Mouse (Mus musculus) heart, adult 11 months (tissue): ENCODE data around the gene Hpn.
A peak's percentile ranks its signal among the peaks of the same experiment; 100 is the strongest.

Source experiments
- DNase-seq: peaks from one replicate; pipeline ENCODE4 v3.0.0; 2022

The Hpn gene

GRCm38 (mm10) chr7:31079670-31080069 lies 35.4 kb downstream of the Hpn start:
- DNase-seq: peak; percentile 88

GRCm38 (mm10) chr7:31077885-31078445 lies 37.1 kb downstream of the Hpn start:
- peak; percentile 93 for DNase-seq

GRCm38 (mm10) chr7:31077470-31077869 lies 37.6 kb downstream of the Hpn start:
- DNase-seq: peak; percentile 90

DNA sequence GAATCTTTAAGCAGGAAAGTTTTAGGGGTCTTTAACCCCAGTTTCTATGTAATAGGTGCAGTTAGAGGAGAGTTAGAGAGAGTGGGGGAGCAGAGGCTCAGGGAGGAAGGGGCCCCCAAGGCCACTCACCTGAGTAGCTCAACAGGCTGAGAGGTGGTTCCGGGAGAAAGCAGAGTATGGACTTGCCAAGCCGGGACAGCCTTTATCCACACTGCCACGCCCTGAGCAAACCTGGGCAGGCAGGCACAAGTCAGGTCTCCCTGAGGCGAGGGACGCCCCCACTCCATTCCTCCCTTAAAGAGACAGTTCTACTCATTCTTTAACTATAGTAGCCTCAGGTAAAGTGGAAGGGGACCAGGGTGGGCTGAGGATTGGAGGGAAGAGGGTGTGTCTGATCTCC lies 38.6 kb downstream of the Hpn start, which contains the start of gene Fxyd3:
Gene Fxyd3, minus strand, starts transcription at position 213 of the 400 bp plus-strand sequence.
- DNase-seq: no peak

- no peak for DNase-seq
Measured at GRCm38 (mm10) chr7:31074713-31075069, 40.4 kb downstream of the Hpn start.

- peak; percentile 95 for DNase-seq
Measured at GRCm38 (mm10) chr7:31074061-31074712, 40.9 kb downstream of the Hpn start.

DNA sequence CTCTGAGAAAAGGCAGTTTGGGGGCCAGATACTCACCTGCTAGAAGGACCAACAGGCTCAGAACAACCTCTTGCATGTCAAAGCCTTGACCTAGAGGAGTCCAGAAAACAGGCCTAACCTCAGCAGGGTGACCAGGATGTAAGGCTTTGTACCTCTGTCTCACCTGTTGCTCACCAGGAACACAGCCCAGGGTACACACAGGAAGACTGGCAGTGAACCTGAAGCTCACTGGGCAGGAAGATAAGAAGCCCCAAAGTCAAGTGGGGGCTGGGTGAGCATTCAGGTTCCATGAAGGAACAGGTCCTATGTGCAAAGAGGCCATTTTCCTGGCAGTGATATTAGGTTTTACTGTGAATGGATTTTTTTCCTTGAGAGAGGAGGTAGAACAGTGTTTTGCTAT lies 41.5 kb downstream of the Hpn start:
- DNase-seq: no peak

DNA sequence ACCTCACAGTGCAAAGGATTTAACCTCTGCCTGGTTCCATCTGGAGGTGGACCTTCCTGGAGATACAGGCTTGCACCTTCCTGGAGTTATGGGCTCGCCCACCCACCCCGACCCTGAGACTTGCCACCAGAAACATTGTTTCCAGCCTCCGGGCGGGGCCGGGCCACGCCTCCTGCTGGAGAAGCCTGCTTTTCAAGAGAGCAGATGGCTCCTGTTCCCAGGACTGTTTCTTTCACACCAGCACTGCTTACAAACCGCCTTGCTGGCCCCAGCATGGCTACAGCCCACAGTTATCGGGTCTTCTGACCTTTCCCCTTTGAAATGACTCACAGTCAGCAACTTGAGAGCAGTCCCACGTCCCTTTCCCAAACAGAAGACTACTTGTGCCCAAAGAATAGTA lies 42.8 kb downstream of the Hpn start:
- DNase-seq: no peak

DNA sequence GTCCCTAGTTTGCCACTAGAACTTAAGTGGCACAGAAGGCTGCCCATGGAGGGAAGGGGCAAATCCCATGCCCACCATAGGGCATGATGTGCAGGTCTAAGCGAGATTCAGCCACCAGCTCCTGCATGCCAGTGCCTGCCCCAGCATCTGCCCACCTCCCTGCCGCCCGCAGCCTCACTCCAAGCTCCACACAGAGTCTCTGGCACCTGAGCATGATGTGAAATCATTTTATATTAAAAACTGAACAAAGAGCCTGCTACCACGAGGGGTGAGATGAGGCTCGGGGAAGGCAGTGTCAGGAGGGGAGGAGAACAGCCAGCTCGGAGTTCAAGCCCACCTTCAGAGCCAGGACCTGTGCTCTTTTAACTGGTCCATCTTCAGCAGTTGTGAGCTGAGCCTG lies 44.8 kb downstream of the Hpn start:
- no peak for DNase-seq

DNA sequence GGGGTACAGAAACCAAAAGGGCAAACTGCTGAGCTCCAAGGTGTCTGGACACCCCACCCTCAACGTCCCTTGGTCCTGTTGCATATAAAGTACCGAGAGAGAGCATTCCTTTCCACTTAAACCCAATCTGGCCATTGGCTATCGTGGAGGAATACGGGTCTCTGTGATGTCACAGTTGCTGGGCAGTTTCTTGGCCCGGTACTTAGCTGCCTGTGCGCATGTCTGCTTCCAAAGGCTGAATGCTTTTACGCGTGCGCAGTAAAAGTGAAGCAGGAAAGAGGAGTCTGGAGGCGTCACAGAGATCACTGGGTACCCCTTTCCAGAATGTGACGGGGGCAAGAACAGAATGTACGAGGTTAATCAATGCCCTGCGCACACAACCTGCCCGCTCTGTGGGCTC lies 45.6 kb downstream of the Hpn start:
- no peak for DNase-seq

DNA sequence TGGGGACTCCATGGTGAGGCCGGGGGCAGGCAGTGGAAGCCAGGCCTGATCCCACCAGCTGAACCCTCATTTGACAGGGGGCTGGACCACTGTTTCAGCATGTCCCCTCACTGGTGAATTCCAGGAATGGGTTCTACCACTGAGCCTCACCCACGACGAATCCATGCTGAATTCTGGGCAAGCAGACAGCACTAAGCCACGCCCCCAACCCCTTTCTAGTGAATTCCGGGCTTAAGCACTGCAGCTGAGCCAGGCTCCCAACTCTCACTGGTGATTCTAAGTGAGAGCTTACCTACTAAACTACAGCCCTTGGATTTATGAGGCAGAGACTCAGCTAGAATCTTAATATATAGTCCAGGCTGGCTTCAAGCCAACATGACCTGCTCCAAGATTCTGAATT lies 47.3 kb downstream of the Hpn start:
- DNase-seq: no peak

DNA sequence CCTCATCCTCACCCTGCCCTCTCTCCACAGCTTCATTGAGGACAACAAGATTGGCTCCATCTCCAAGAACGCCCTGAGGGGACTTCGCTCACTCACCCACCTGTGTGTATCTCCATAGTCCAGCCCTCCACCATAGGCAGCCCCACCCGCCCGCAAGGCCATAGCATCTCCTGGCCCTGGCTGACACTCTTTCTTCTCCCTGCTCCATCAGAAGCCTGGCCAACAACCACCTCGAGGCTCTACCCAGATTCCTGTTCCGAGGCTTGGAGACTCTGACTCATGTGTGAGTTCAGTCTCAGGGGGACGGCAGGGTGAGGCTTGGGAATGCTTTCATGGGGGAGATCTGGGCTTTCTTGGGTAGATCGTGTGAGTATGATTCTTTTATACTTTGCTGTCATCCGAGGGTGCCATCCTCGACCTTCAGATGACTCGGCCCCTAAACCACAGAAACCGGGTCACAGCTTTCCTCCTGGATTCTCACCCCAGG lies 52.0 kb downstream of the Hpn start:
- DNase-seq: peak; percentile 90

DNA sequence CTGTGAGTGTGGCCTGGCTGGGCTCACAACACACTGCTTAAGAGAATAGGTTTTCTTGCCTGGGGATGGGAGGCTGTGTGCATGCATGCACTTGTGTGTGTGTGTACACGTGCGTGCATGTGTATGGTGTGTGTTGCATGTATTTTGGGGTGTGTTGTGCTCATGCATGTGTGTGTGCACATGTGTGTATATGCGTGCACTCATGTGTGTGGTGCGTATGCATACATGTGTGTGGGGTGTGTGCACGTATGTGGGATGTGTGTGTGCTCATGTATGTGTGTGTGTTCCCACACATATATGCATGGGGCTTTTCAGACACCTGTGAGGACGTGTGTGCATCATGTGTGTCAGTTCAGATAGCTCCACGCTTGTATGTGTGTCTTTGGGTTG lies 54.5 kb downstream of the Hpn start:
- DNase-seq: peak; percentile 91

DNA sequence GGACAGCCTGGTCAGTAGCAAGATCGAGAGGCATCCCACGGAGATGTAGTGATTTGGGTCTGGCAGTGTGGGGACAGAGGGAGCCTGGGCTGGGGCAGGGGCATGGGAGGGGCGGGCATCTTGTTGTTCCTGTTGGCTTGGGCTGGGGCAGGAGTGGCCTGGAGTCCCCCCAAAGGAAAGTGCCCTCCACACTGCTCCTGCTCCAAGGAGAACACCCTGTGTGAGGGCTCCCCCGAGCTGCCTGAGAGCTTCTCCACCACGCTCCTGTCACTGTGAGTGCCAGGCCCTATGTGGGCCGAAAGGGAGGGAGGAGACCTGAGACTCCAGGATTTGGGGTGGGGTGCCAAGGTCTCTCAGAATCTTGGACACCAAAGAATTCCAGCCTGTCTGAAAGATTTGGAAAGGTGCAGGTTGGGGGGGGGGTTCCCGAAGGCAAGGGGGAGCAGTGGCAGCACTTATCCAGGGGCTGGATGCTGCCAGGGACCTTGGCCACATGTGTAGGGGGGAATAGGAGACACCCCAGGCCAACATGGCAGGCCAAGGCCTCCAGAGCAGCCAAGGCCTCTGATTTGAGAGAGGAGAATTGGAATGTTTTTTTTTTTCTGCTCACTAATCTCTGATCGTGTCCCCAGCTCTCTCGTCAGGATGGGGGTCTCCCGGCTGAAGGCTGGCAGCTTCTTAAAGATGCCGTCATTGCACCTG lies 55.0 kb downstream of the Hpn start:
- DNase-seq: peak; percentile 94

DNA sequence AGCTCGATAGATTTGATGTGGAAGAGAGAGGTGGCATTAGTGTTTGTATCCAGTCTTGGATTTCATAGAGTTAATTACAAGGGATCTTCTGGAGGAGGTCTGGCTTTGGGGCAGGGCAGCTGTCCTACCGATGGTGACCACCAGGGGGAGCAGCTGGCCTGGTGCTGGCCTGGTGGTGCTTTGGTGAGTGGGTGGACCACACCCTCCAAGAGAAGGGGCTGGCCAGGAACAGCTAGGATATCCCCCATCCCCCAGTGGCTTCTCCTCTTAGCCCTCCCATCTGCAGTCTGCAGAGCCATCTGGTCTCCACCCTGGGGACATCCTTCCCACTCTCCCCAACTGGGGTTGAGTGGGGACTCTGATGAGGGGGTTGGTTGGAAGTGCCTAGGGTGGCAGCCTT lies 56.0 kb downstream of the Hpn start, which contains the start of gene Lgi4:
Gene Lgi4, plus strand, starts transcription at position 235 of the 400 bp plus-strand sequence.
- DNase-seq: peak; percentile 99

DNA sequence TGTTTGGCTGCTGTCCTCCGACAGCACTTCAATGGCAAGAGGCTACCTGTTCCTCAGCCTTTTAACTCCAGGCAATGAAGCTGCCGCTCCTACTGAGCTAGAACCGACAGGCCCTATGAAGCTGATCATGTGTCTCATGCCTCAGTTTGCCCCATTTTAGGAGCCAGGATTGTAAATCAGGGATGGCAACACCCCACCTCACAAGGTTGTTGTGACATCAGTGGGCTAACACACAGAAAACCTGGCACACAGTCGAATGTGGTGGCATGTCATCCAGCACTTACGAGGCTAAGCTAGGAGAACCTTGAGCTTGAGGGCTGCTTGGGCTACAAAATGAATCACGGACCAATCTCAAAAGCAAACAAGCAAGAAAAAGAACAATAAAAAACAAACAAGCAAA lies 56.9 kb downstream of the Hpn start:
- DNase-seq: no peak

DNA sequence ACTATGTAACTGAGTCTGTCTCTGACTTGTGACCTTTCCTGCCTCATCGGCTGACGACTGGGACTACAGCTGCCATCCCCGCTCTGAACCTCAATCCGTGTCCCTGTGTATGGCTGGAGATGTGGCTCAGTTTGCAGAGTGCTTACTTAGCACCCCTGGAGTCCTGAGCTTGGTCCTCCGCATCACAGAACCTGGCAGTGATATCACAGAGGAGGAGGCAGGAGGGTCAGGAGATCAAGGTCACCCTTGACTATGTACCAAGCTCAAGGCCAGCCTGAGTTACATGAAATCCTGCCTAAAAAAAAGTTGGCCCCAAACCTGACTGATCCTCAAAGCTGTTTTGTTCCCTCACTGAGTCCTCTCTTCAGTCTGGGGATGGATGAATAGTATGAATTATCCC lies 57.4 kb downstream of the Hpn start:
- DNase-seq: no peak

DNA sequence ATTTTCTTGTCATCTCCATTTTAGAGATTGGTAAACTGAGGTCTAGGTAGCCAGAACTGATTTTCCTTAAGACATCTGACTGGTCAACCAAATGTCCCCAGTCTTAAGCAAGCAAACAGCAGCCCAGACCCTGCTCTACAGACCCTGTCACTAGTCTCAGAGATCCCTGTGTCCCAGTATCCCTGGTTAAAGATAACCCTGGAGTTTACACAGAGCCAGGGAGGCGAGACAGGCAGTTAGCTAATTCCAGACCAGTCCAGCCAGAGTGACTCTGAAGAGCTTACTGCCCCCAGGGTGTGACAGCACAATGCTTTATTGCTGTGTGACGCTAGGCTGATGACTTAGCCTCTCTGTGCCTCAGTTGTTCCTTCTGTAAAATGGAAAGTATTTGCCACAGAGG lies 58.0 kb downstream of the Hpn start, which contains the start of gene Fxyd1:
Gene Fxyd1, minus strand, starts transcription at position 129 of the 400 bp plus-strand sequence.
- no peak for DNase-seq

- peak; percentile 93 for DNase-seq
Measured at GRCm38 (mm10) chr7:31056448-31056847, 58.6 kb downstream of the Hpn start.

DNA sequence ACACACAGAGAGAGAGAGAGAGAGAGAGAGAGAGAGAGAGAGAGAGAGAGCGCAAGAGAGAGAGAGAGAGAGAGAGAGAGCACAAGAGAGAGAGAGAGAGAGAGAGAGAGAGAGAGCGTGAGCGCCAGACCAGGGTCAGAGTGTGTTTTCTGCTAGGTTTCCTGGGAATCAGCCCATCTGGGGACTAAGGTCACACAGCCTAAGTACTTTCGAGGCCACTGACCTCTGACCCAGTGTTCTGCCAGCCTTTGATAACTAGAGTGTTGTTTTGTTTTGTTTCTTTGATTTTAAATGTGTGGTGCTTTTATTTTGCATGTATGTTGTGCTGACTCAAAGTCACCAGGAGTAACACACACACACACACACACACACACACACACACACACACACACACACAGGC lies 59.2 kb downstream of the Hpn start:
- peak; percentile 91 for DNase-seq

DNA sequence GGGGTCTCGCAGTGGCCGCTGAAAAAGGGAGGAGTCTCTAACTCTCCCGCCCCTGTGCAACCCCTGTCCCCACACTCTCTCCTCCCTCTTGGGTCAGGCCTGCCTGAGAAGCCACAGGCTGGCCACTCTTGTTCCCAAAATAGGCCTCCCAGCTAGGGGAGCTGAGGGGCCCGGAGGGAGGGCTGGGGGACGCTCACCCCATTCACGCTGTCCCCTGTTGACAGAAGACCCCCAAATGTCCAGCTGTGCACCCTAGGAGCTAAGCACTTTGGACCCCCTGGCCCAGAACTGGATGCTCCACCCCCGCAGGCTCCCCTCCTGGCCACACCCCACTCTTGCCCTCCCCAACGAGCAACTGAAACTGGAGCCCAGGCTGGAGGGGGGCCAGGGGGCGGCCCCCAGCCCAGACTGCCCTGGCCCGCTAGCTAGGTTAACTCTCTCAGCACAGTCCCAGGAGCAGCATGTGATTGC lies 59.7 kb downstream of the Hpn start:
- DNase-seq: peak; percentile 99

DNA sequence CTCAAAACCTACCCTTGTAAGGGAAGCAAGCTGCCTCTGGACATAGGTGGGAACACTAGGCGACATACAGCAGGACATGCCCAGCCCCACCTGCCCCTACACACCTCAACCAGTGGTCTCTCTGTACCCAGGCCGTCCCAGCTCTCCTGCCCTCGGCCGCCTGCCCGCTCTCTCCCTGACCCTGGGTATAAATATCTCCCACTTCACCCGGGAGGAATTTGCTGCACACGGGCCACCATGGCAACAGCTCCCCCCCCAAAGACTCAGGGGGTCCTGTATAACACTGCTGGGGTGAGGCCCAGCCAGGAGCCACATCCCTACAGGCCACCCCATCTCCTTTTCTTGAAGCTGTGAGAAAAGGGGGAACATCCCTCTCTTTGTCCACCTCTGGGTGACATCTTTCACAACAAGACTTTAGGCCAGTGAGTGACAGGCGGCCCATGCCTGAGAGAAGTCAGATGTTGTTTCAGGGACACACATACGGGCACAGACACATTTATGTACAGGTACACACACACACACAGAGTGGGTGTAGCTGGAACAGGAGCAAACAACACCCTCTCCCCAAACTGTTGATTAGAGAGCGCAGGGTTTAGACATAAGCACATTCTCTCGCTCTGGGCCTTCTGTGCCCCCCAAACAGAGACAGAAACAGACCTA lies 60.3 kb downstream of the Hpn start:
- peak; percentile 98 for DNase-seq

DNA sequence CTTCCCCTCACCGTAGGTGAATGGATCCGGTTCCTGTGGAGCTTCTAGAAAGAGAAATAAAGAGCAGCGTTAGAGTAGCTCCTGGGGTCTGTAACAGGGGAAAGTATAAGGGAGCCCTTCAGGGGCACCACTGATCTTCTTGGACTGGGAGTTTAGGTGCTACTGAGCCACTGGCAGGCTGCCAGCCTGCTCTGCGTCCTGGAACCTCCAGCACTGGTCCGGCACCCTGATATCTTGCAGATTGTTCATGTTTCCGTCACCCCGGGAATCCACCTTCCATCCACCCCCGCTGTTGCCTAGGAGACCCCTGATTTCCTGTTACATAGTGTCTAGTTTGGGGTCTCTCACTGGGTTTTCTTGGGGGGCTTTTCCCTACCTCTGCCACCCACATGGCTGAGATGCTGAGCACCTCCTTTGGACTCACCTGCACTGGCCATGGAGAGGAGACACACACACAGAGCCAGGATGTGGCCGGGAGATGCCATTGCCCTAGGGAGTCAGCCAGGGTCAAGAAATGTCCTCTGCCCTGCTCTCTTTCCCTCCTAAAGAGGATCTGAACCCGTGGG lies 61.1 kb downstream of the Hpn start:
- DNase-seq: peak; percentile 95
